Mouse (Mus musculus): ENCODE results near the gene Phf20.

Gene Phf20

DNA sequence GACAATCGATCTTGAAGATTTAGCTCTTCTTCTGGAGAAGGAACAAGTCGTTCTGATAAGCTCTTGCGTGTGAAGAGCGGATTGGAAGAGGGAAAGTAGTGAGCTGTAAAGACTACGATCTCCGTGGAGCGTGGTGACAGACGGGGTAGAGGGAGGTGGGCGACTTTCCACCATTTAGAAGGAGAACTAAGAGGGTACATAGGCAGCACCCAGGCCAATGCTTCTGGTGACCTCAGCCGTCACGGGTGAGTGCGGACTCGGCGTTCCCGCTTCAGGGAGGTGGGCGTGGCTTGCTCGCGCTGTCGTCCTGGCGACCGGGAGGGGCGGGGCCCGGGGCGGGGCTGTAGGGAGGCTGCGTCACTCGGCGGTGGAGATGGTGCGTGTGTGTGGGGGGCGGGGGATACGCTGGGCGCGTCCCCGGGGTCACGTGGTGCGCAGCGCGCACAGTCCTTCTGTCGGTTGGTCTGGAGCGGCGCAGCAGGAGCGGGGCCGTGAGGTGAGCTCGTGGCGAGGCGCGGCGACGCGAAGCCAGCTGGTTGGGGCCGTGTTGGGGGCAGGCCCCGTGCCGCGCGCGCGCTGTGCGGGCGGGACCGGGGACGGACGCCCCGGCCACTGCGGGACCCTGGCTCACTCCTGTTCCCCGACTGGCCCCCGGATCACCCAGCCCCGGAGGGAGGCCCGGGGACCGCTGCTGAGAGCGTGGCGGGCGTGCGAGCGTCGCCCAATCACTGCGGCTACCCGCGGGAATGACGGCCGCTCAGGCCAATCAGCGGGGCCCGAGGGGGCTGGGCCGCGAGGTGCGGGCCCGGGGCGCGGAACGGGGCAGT is at the start of gene Phf20:
TSS of gene Phf20 (plus strand) at position 165 of the 827 bp plus-strand sequence.
- in situ Hi-C loops (cut with MboI, MseI) = no loop called here

DNA sequence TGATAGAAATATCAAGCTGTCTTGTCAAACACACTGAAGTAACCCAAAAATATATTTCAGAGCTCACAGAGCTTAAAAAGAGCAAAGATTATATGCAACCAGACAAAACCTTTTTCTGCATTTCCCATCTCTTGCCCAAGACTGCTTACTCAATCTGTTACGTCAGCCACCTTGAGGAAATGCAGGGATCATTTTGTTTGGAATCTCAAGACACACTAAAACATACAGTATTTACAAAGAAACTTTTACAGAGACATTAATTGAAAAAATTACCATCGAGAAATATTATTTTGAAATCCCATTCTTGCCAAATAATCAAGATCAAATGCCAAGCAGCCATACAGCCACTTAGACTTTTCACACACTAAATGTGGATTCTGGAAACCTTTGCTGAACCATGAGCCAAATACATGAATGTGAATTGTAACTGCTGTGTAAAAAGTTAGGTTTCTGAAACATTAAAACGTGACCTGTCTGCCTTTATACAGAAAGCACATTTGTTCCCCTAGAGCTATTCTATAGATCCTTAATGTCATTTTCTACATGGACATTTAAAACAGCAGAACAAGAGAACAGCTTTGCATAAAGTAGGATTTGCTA is 48.9 kb upstream of the Phf20 start:
- in situ Hi-C loops (cut with MboI, MseI) = no loop called here

DNA sequence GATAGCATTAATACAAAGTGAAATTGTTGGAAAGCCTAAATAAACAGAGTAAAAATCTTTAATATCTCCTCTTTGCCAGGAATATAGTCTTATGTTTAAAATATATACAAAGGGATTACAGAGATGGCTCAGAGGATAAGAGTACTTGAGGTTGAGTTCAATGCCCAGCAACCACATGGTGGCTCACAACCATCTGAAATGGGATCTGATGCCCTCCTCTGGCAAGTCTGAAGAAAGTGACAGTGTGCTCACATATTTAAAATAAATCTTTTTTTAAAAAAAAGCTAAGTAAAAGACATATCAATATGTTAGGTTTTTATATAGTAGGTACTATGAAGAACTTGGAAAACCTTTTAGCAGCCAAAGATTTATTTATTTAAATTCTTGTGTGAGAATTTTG is 44.7 kb upstream of the Phf20 start:
- in situ Hi-C loops (cut with MboI, MseI) = no loop called here

GRCm38 (mm10) chr2:156165478-156165877 is 30.8 kb upstream of the Phf20 start:
- in situ Hi-C loops (cut with MboI, MseI) = loop anchor here in 1 of 2 experiments (10.0 kb wide), 1 partner anchor 1291 kb away; no protein-coding TSS in a partner anchor

GRCm38 (mm10) chr2:156166557-156166956 is 29.7 kb upstream of the Phf20 start:
- in situ Hi-C loops (cut with MboI, MseI) = loop anchor here in 1 of 2 experiments (10.0 kb wide), 1 partner anchor 1292 kb away; no protein-coding TSS in a partner anchor

- in situ Hi-C loops (cut with MboI, MseI) = loop anchor here in 1 of 2 experiments (5.0 kb wide), 1 partner anchor 35 kb away; the partner anchor contains the start of genes Nfs1 and Romo1
These were observed 19.2 kb upstream of the Phf20 start for GRCm38 (mm10) chr2:156177079-156177478.

GRCm38 (mm10) chr2:156177651-156178050 is 18.6 kb upstream of the Phf20 start:
- in situ Hi-C loops (cut with MboI, MseI) = loop anchor here in 1 of 2 experiments (5.0 kb wide), 1 partner anchor 35 kb away; the partner anchor contains the start of genes Nfs1 and Romo1

DNA sequence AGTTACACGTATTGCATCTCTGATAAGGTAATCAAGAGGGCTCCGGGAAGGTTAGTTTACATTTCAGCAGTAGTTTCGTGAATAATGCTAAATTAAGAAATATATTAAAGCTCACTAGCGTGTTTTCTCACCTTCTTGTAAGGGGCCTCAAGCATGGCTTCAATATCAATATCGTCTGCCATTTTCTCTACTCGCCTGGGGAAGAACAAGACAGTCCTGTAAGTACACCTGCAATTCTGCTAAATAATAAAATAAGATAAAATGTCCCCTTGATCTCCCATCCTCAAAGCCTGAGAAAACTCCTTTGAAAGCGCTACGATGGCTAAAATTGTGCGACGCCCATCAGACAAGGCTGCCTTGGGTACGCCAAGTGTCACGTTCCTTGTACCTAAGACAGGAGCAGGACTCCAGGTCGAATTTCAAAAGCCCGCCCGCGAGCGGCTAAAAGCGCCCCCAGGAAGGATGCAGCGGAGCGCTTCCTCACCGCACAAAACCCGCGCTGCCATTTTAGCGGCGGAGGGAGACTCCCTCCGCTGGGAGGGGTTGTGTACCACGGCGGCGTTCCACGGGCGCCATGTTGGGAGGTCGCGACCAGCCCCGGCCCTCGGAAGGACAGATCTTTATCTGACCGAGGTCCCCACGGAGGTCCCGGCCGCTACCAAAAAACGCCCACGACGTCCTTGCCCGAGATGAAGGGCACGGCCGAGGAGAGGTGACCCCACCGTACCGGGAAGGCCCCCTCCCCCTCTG is 17.0 kb upstream of the Phf20 start:
- in situ Hi-C loops (cut with MboI, MseI) = loop anchor here in 1 of 2 experiments (5.0 kb wide), 1 partner anchor 37 kb away; the partner anchor contains the start of genes Nfs1 and Romo1

GRCm38 (mm10) chr2:156179796-156180093 is 16.5 kb upstream of the Phf20 start:
- in situ Hi-C loops (cut with MboI, MseI) = loop anchor here in 1 of 2 experiments (5.0 to 10.0 kb wide), 3 partner anchors 37 to 785 kb away; partner anchors contain the start of genes Nfs1 and Romo1

DNA sequence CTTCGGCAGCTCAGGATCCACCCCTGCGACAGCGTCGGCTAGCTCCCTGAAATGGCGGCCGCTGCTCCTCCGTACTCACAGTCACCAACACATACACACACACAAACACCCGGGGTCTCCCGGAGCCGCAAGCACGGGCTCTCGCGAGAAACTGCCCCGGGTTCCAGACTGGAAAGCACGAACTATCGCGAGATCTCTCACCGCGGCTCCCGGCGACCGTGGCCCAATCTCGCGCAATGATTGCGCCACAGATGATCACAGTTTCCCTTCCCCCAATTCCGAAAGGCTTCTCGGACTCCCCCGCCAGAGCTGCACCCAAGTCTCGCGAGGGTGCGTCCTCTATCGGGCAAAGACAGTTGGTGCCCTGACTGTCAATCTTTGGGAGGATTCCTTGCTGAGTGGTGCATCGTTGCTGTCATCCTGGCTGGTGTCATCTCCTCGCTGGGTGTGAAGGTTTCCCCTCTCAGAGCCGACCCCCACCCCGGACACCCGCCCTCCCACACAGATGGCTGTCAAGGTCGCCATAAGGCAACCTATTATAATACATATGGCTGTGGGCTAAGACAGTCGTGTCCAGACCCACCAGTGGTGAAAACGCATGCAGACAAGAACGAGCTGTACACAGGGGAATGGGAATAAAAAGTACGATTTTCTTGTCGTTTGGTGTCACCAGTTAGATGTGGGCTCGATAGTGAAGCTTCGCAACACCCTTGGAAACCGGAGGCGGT is 16.0 kb upstream of the Phf20 start, which contains the start of gene Rbm39:
TSS of gene Rbm39 (minus strand) at position 145 of the 728 bp plus-strand sequence.
- in situ Hi-C loops (cut with MboI, MseI) = loop anchor here in 1 of 2 experiments (10.0 kb wide), 2 partner anchors 215 to 785 kb away; no protein-coding TSS in a partner anchor

DNA sequence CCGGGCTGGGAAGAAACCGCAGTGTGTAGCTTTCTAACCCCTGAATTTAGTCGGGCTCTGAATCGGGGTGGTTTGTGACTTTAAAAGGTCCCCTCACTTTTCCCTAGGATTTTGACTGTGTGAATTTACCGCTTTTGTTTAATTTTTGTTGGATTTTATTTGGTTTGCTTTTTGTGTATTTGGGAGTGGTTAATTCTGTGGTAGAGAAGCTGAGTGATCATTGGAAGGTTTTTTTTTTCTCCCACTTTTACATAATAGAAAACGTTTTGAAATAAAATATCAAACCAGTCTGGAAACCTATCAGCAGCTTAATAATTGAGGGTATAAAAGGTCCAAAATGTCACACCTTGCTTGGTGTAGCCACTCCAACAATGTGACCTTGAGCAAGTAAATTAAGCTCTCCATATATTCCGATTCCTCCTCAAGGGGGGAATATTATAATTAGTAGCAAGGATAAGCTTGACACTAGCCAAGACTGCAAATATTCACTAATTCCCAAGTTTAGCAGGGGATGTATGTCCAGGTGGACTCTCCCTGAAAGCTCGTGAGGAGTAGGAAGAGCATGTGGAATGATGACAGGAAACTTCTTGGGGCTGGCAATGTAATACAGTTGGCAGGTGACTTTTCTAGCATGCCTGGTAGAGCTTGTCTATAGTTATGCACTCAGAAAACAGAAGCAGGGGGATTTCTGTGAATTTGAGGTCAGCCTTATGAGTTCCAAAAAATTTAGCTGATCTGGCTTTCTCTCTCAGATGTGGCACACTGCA is 15.3 kb upstream of the Phf20 start:
- in situ Hi-C loops (cut with MboI, MseI) = loop anchor here in 1 of 2 experiments (10.0 kb wide), 2 partner anchors 214 to 784 kb away; no protein-coding TSS in a partner anchor

DNA sequence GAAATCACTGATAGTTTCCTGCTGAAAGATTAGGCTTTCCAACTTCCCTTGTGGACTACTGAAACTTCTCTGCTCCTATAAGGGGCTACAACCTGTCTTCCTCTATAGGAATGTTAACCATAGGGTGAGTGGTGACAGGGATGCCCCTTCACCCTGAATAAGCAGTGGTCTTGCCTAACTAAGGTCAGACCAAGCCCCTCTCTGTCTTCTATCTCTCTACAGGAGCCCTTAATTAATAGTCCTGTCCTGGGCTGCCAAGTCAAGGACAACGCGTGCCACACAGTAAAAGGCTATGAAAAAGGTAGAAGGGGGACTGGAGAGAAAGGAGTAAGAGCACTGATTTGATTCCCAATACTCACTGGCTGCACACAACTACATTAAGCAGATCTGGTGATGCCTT is 14.7 kb upstream of the Phf20 start:
- in situ Hi-C loops (cut with MboI, MseI) = loop anchor here in 1 of 2 experiments (10.0 kb wide), 2 partner anchors 213 to 783 kb away; no protein-coding TSS in a partner anchor

GRCm38 (mm10) chr2:156189241-156189640 is 7.0 kb upstream of the Phf20 start:
- in situ Hi-C loops (cut with MboI, MseI) = loop anchor here in 1 of 2 experiments (5.0 to 10.0 kb wide), 3 partner anchors 68 to 776 kb away; no protein-coding TSS in a partner anchor

GRCm38 (mm10) chr2:156190004-156190896 is 6.0 kb upstream of the Phf20 start:
- in situ Hi-C loops (cut with MboI, MseI) = loop anchor here in 1 of 2 experiments (5.0 kb wide), 1 partner anchor 67 kb away; no protein-coding TSS in a partner anchor

DNA sequence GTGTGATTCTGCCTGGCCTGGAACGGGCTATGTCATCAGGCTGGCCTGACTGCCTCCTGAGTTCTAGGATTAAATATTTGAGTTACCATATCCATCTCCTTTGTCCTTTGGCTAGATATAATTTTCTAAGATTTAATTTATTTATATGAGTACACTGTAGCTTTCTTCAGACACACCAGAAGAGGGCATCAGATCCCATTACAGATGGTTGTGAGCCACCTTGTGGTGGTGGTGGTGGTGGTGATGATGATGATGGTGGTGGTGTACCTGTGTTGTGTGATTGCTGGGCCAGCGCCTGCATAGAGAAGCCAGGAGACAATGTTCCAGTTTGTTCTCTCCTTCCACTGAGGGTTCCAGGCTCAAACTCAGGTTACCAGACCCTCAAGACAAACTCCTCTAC is 4.7 kb upstream of the Phf20 start:
- in situ Hi-C loops (cut with MboI, MseI) = loop anchor here in 1 of 2 experiments (5.0 kb wide), 1 partner anchor 66 kb away; no protein-coding TSS in a partner anchor

DNA sequence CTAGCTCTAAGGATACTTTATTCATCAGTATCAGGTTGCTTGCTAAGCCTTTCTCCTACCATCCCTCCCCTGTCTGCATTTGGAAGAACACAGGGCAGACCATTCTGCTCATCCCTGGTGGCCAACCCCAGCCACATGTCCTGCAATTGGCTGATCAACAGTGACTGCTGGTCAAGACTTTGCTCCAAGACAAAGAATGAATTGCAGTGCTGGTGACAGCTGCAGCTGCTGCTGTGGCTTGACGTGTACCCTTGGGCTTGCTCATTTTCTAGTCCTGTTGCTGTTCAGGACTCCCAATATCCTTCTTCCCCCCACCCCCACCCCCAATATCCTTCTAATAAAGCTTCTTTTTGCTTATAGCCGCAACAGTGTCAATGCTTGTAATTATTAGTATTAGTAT is 4.2 kb upstream of the Phf20 start:
- in situ Hi-C loops (cut with MboI, MseI) = loop anchor here in 1 of 2 experiments (5.0 kb wide), 1 partner anchor 65 kb away; no protein-coding TSS in a partner anchor

DNA sequence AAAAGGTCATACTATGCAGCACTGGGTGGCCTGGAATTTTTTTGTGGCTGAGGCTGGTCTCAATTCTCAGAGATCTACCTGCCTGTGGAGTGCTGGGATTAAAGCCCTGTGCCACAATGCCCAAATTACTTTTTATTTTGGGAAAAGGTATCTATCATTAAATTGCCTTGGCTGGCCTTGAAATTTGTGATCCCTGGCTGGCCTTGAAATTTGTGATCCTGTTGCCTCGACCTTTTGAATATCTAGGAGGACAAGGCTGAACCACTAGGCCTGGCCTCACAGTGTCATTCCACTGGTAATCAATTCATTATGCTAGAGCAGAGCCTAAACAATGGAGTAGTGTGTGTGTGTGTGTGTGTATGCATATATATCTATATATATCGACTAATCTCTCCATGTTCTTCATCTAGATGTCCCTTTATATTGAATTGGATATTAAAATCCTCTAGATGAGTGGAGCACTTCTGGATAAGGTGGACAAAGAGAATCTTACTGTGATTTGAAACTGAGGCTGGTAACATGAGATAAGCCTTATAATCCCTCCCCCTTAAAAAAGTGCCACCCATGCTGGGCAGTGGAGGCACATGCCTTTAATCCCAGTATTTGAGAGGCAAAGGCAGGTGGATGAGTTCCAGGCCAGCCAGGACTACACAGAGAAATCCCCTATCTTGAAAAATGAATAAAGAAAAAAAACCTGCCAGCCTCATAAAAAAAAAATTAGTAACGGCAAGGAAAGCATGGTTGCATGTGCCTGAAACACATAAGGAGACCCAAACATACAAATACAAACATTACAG is 3.0 kb upstream of the Phf20 start:
- in situ Hi-C loops (cut with MboI, MseI) = loop anchor here in 1 of 2 experiments (5.0 kb wide), 1 partner anchor 64 kb away; no protein-coding TSS in a partner anchor

All from T-helper 17 cell (primary cell).